Mouse (Mus musculus) left cerebral cortex, adult 9 months (tissue): ENCODE measurements around the gene Sh3pxd2a.
"Not testable (repeated sequence)": the region's sequence is repeated elsewhere in the genome, so short reads cannot be mapped to it uniquely, and the experiment has no call there.

Experiments used
- DNase-seq, 2 experiments: peaks; one replicate each; pipeline ENCODE4 v3.0.0; 2022; ENCODE audit warnings: low spot score in 2 of 2

The Sh3pxd2a gene

GRCm38 (mm10) chr19:47408656-47409055 is 55.5 kb downstream of the Sh3pxd2a start:
- no peak for DNase-seq

GRCm38 (mm10) chr19:47407332-47407731 is 56.9 kb downstream of the Sh3pxd2a start:
- DNase-seq = no peak

- no peak for DNase-seq
Measured at GRCm38 (mm10) chr19:47406524-47406923, 57.7 kb downstream of the Sh3pxd2a start.

- DNase-seq = no peak
Measured at GRCm38 (mm10) chr19:47405548-47405947, 58.7 kb downstream of the Sh3pxd2a start.

GRCm38 (mm10) chr19:47403391-47404379 is 60.5 kb downstream of the Sh3pxd2a start:
- no peak for DNase-seq

GRCm38 (mm10) chr19:47402976-47403375 is 61.2 kb downstream of the Sh3pxd2a start:
- DNase-seq = no peak

GRCm38 (mm10) chr19:47402544-47402943 is 61.7 kb downstream of the Sh3pxd2a start:
- DNase-seq = no peak

GRCm38 (mm10) chr19:47399709-47400108 is 64.5 kb downstream of the Sh3pxd2a start:
- no peak for DNase-seq

GRCm38 (mm10) chr19:47399029-47399428 is 65.2 kb downstream of the Sh3pxd2a start:
- no peak for DNase-seq

GRCm38 (mm10) chr19:47397882-47398671 is 66.1 kb downstream of the Sh3pxd2a start:
- no peak for DNase-seq

- DNase-seq = no peak
Measured at GRCm38 (mm10) chr19:47395338-47395737, 68.9 kb downstream of the Sh3pxd2a start.

GRCm38 (mm10) chr19:47394781-47395180 is 69.4 kb downstream of the Sh3pxd2a start:
- DNase-seq = not testable (repeated sequence)

- no peak for DNase-seq
Measured at GRCm38 (mm10) chr19:47390878-47391277, 73.3 kb downstream of the Sh3pxd2a start.

GRCm38 (mm10) chr19:47387887-47388286 is 76.3 kb downstream of the Sh3pxd2a start:
- DNase-seq = no peak

GRCm38 (mm10) chr19:47387395-47387794 is 76.8 kb downstream of the Sh3pxd2a start:
- no peak for DNase-seq

- DNase-seq = no peak
Measured at GRCm38 (mm10) chr19:47385971-47386370, 78.2 kb downstream of the Sh3pxd2a start.

GRCm38 (mm10) chr19:47384639-47385038 is 79.6 kb downstream of the Sh3pxd2a start:
- no peak for DNase-seq

- DNase-seq = no peak
Measured at GRCm38 (mm10) chr19:47384036-47384435, 80.2 kb downstream of the Sh3pxd2a start.

GRCm38 (mm10) chr19:47382268-47382667 is 81.9 kb downstream of the Sh3pxd2a start:
- no peak for DNase-seq

- DNase-seq = no peak
Measured at GRCm38 (mm10) chr19:47381011-47381410, 83.2 kb downstream of the Sh3pxd2a start.

- DNase-seq = peak in 1 of 2 experiments; percentile 6
Measured at GRCm38 (mm10) chr19:47379141-47379540, 85.1 kb downstream of the Sh3pxd2a start.

- no peak for DNase-seq
Measured at GRCm38 (mm10) chr19:47374916-47375573, 89.2 kb downstream of the Sh3pxd2a start.
